Mouse (Mus musculus) urinary bladder, postnatal 36 days (tissue): ENCODE data around the gene Fam172a.

Experiments used
- DNase-seq, 2 experiments: peaks; one replicate each; pipeline ENCODE4 v3.0.0; 2022; ENCODE audit warnings: low spot score in 2 of 2, mixed read lengths in 1 of 2

Gene Fam172a

GRCm38 (mm10) chr13:78215223-78215622 lies 513.4 kb downstream of the Fam172a start:
- DNase-seq, result no peak
